Mouse (Mus musculus) olfactory bulb, adult 2 months (tissue): ENCODE results near the gene Zfhx3.

Source experiments
- CTCF ChIP-seq: fragments of 200-500 bp; IDR thresholded peaks from 2 replicates; pipeline ENCODE4 v1.5.1; 2012; ENCODE audit warnings: low read depth, mild to moderate bottlenecking, low read length, moderate library complexity; ENCODE audit not compliant: insufficient read depth
- POLR2A ChIP-seq: fragments of 200-500 bp; IDR thresholded peaks from 2 replicates; pipeline ENCODE4 v1.6.1; 2012; ENCODE audit warnings: mild to moderate bottlenecking, low read depth, low read length, moderate library complexity; ENCODE audit not compliant: insufficient read depth

DNA sequence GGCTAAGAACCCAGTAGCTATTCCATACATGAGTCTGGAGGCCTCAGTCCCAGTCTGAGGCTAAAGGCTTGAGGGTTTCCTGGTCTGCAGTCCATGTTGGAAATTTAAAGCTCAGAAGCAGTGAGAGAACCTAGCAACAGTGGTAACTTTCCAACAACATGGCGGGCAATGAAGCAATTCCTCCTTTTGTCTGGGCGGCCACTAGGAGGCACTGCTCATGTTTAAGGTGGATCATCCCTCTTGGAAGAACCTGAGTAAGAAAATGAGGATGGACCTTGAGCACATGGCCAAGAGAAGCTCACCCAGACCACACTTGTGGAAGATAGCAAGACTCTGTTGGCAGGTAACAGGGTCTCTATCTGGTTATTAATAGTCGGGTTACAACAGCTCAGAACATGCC lies 527.8 kb downstream of the Zfhx3 start:
- TF ChIP-seq CTCF = no peak
- no peak for TF ChIP-seq POLR2A
